Mouse (Mus musculus) heart, adult 2 months (tissue): ENCODE data around the gene Slc6a19.

Source experiments
- CTCF ChIP-seq: fragments of 200-600 bp; IDR thresholded peaks from 2 replicates; pipeline ENCODE4 v1.8.1; 2022; ENCODE audit warnings: antibody characterized with exemption, mild to moderate bottlenecking, moderate library complexity
- EP300 ChIP-seq: fragments of 200-500 bp; IDR thresholded peaks from 2 replicates; pipeline ENCODE4 v1.6.1; 2011; ENCODE audit warnings: low read depth, low read length, control low read depth; ENCODE audit not compliant: insufficient read depth
- POLR2A ChIP-seq: fragments of 200-500 bp; IDR thresholded peaks from 2 replicates; pipeline ENCODE4 v1.6.1; 2011; ENCODE audit warnings: mild to moderate bottlenecking, low read depth, low read length, control low read depth; ENCODE audit not compliant: insufficient read depth

- TF ChIP-seq POLR2A (no peak), CTCF (no peak), EP300 (no peak)
Observed at GRCm38 (mm10) chr13:73742944-73743343, 38.3 kb upstream of the Slc6a19 start.
